Mouse (Mus musculus): ENCODE results near the gene Osbp2. TPM values are rescaled to one million over a fixed set of nuclear protein-coding genes. Genes with fewer than 3 reads are reported as not detected.

The Osbp2 gene
- polyA plus RNA-seq, 1 experiment from 2014 or later = 0.32 TPM

DNA sequence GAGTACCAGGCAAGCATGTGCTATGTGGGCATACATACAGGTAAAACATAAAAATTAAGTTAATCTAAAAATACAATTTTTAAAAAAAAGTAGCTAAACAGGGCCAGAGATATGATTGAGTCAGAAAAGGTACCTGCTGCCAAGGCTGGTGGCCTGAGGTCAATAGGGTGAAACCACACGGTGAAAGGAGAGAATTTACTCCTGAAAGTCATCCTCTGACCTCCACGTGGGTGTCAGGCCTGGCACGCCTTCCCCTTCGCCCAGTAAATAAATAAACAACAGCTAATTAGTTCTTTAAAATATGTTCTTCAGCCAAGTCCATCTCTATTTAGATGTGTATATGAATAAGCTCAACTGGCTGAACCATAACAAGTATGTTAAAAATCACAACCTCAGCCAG is 3.3 kb downstream of the Osbp2 start:
- Histone ChIP-seq H3K4me3 (no peak overlapping the region), H3K27ac (ENCODE audit: poor library complexity, severe bottlenecking) (no peak overlapping the region), H3K4me2 (no peak overlapping the region), H3K36me3 (no peaks in the 10 kb centered on the region), H3K4me1 (replicated peaks) (peaks cover 5% of the 10 kb centered on the region; the same call in 1 of the 2 replicates), H3K9ac (no peak overlapping the region), H3K9me3 (replicated peaks) (no peaks in the 10 kb centered on the region), H3K27me3 (replicated peaks) (peaks cover 29% of the 10 kb centered on the region)
- WGBS = 78% methylated on average over 4 of the region's 4 CpGs
- ATAC-seq (ENCODE audit: insufficient number of reproducible peaks, low FRiP score) = no peak

DNA sequence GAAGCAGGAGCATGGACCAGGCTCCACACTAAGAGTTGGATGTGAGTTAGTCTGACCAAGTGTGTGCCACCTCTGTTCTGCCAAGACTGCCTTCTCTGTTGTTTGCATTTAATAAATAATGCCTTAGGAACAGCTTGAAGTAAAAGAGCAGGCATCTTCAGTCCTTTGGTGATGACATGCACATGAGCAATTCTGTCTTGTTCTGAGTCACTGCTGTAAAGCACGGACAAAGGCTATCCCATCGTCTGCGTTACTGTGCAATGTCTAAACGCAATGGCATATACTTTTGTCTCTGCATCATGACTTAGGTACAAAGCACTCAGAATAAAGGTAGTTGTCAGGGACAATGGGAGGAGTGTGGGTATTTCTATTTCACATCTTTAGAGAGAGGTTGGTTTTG is 3.9 kb downstream of the Osbp2 start:
- ATAC-seq (ENCODE audit: insufficient number of reproducible peaks, low FRiP score) = no peak

DNA sequence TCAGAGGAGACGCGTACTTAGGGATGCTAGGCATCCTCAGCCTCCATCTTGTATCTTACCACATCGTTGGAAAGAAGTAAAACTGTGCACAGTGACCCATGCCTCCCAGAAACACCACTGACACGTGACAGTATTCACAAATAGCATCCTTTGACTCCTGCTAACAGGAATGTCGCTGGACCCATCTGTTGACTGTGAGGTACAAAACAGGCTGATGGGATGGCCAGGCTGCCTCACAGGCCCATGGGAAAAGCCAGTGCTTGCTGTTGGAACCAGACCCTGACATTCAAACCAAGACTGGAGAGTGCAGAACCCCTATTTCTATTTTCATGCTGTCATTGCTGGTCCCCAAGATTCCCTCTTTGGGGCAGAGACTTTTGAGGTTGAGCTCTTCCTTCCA is 5.8 kb downstream of the Osbp2 start:
- no peak for ATAC-seq (ENCODE audit: insufficient number of reproducible peaks, low FRiP score)

More for the DNA sequence above, 3.9 kb downstream of the Osbp2 start:
- H3K27ac ChIP-seq (ENCODE audit: poor library complexity, severe bottlenecking) = no peak overlapping the region
- H3K9ac ChIP-seq = no peak overlapping the region
- 85% methylated on average over 4 of the region's 4 CpGs for WGBS
- H3K4me1 ChIP-seq (replicated peaks) = peaks cover 5% of the 10 kb centered on the region; the same call in 1 of the 2 replicates
- no peaks in the 10 kb centered on the region for H3K9me3 ChIP-seq (replicated peaks)
- no peaks in the 10 kb centered on the region for H3K36me3 ChIP-seq
- H3K4me2 ChIP-seq = no peak overlapping the region
- peaks cover 26% of the 10 kb centered on the region for H3K27me3 ChIP-seq (replicated peaks)
- H3K4me3 ChIP-seq = no peak overlapping the region

DNA sequence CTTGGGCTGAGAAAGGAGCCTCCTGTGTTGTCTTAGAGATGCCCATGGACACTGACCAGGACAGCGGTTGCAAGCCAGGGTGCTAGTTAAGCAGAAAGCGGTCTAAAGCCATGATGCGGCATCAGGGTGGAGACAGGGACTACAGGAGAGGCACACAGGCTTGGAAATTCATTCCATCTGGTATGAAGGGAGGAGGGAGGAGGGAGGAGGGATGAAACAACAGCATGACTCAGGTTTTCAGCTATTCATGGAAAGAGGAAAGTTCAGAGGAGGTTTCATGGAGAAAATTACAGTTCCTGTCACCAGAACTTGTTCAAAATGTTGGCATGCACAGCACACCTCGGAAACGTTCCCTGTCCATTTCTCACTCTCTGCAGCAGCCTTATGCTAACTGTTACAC is 7.9 kb downstream of the Osbp2 start:
- ATAC-seq (ENCODE audit: insufficient number of reproducible peaks, low FRiP score) = no peak
- Histone ChIP-seq H3K27ac (ENCODE audit: poor library complexity, severe bottlenecking) (no peak overlapping the region), H3K36me3 (no peaks in the 10 kb centered on the region), H3K27me3 (replicated peaks) (no peaks in the 10 kb centered on the region; the same call in 1 of the 2 replicates), H3K4me2 (no peak overlapping the region), H3K4me1 (replicated peaks) (no peaks in the 10 kb centered on the region; the same call in 1 of the 2 replicates), H3K9me3 (replicated peaks) (no peaks in the 10 kb centered on the region), H3K4me3 (no peak overlapping the region), H3K9ac (no peak overlapping the region)
- WGBS = 88% methylated on average over 5 of the region's 5 CpGs

More for the DNA sequence above, 5.8 kb downstream of the Osbp2 start:
- Histone ChIP-seq H3K4me2 (no peak overlapping the region), H3K36me3 (no peaks in the 10 kb centered on the region), H3K27ac (ENCODE audit: poor library complexity, severe bottlenecking) (no peak overlapping the region), H3K27me3 (replicated peaks) (peaks cover 13% of the 10 kb centered on the region), H3K9me3 (replicated peaks) (no peaks in the 10 kb centered on the region), H3K9ac (no peak overlapping the region), H3K4me3 (no peak overlapping the region), H3K4me1 (replicated peaks) (no peaks in the 10 kb centered on the region; the same call in 1 of the 2 replicates)
- 70% methylated on average over 5 of the region's 5 CpGs for WGBS

DNA sequence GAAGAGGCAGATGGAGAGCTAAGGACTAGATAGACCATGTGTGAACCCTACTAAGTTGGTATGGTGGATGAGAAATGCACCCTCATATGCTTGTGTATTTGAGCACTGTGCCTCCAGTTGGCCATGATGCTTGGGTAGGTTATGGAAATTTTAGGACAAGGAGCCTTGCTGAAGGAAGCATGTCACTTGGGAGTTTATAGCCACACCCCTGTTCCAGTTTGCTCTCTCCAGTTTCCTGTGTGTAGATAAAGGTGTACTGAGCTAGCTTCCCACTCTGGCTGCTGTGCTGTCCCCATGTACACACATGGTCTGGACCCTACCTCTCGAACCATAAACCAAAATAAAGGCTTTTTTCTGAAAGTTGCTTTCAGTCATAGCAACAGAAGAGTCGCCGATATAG is 9.5 kb downstream of the Osbp2 start:
- H3K4me2 ChIP-seq = no peak overlapping the region
- no peaks in the 10 kb centered on the region; the same call in 1 of the 2 replicates for H3K27me3 ChIP-seq (replicated peaks)
- WGBS = 83% methylated on average over 3 of the region's 3 CpGs
- H3K36me3 ChIP-seq = no peaks in the 10 kb centered on the region
- ATAC-seq (ENCODE audit: insufficient number of reproducible peaks, low FRiP score) = no peak
- no peaks in the 10 kb centered on the region; the same call in 1 of the 2 replicates for H3K9me3 ChIP-seq (replicated peaks)
- H3K9ac ChIP-seq = no peak overlapping the region
- no peaks in the 10 kb centered on the region; the same call in 1 of the 2 replicates for H3K4me1 ChIP-seq (replicated peaks)
- H3K4me3 ChIP-seq = no peak overlapping the region
- no peak overlapping the region for H3K27ac ChIP-seq (ENCODE audit: poor library complexity, severe bottlenecking)

DNA sequence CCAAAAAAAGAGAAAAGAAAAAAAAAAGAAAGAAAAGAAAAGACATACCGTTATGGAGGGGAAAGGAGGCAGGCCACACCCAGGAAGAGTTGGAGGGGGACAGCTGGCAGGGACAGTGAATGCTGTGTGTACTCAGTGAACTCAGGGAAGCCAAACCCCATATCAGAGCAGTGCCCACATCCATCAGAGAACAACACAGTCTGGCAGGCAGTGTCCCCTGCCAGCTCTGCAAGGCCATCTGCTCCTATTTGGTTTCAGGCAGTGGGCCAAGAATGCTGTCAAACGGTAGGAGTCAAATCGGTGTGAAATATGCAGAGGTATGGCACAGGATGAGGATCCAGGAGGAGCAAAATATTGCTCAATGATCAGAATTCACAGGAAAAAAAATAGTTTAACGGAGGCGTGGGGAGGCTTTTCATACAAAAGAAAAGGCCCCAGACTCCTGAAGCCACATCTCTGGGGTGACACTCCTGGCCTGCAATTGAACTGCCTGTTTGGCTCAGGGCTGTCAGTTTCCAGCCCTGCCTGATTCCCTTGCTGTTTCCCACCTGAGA is 10.1 kb downstream of the Osbp2 start:
- Histone ChIP-seq H3K4me2 (no peak overlapping the region), H3K27ac (ENCODE audit: poor library complexity, severe bottlenecking) (no peak overlapping the region), H3K4me1 (replicated peaks) (no peaks in the 10 kb centered on the region; the same call in 1 of the 2 replicates), H3K27me3 (replicated peaks) (no peaks in the 10 kb centered on the region; the same call in 1 of the 2 replicates), H3K4me3 (no peak overlapping the region), H3K36me3 (no peaks in the 10 kb centered on the region), H3K9ac (no peak overlapping the region), H3K9me3 (replicated peaks) (no peaks in the 10 kb centered on the region; the same call in 1 of the 2 replicates)
- WGBS = 61% methylated on average over 5 of the region's 5 CpGs
- no peak for ATAC-seq (ENCODE audit: insufficient number of reproducible peaks, low FRiP score)

DNA sequence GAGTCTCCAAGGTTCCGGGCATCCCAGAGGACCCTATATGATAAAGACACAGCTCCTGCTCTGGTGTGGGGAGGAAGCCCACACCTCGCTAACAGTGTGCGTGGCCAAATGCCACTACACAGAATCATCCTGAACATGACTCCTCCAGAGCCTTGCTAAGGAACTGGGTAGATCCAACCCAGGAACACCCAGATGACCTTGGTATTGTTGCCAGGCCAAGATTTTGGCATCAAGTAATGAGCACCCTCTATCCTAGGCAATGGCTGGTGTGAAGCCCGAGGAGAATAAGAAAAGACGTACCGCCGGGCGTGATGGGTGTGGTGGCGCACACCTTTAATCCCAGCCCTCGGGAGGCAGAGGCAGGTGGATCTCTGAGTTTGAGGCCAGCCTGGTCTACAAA is 10.7 kb downstream of the Osbp2 start:
- no peaks in the 10 kb centered on the region; the same call in 1 of the 2 replicates for H3K9me3 ChIP-seq (replicated peaks)
- no peaks in the 10 kb centered on the region for H3K36me3 ChIP-seq
- H3K27ac ChIP-seq (ENCODE audit: poor library complexity, severe bottlenecking) = no peak overlapping the region
- H3K27me3 ChIP-seq (replicated peaks) = no peaks in the 10 kb centered on the region; the same call in 1 of the 2 replicates
- H3K4me2 ChIP-seq = no peak overlapping the region
- ATAC-seq (ENCODE audit: insufficient number of reproducible peaks, low FRiP score) = no peak
- WGBS = 90% methylated on average over 10 of the region's 10 CpGs
- no peak overlapping the region for H3K9ac ChIP-seq
- no peaks in the 10 kb centered on the region; the same call in 1 of the 2 replicates for H3K4me1 ChIP-seq (replicated peaks)
- H3K4me3 ChIP-seq = no peak overlapping the region

DNA sequence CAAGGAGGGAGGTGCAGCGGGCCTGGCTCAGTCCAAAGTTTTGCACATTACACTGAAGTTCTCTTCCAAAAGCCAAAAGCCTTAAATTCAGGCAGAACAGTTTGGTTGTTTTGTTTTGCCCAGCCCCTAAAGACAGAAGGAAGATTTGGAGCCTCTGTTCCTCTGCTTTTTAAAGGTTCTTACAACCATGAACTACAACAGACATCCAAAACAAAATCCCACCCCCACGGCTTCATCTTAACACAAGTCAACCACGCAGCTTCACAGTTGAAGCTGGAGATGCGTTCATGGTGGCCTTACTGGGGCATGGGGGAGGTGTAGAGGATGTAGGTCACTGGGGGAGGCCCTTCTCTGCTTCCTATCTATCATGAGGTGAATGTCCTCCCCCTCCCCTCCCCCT is 11.8 kb downstream of the Osbp2 start:
- Histone ChIP-seq H3K27ac (ENCODE audit: poor library complexity, severe bottlenecking) (no peak overlapping the region), H3K4me2 (no peak overlapping the region), H3K4me1 (replicated peaks) (no peaks in the 10 kb centered on the region; the same call in 1 of the 2 replicates), H3K27me3 (replicated peaks) (no peaks in the 10 kb centered on the region), H3K9ac (no peak overlapping the region), H3K4me3 (no peak overlapping the region), H3K9me3 (replicated peaks) (no peaks in the 10 kb centered on the region; the same call in 1 of the 2 replicates), H3K36me3 (no peaks in the 10 kb centered on the region)
- 69% methylated on average over 4 of the region's 4 CpGs for WGBS
- ATAC-seq (ENCODE audit: insufficient number of reproducible peaks, low FRiP score) = no peak

DNA sequence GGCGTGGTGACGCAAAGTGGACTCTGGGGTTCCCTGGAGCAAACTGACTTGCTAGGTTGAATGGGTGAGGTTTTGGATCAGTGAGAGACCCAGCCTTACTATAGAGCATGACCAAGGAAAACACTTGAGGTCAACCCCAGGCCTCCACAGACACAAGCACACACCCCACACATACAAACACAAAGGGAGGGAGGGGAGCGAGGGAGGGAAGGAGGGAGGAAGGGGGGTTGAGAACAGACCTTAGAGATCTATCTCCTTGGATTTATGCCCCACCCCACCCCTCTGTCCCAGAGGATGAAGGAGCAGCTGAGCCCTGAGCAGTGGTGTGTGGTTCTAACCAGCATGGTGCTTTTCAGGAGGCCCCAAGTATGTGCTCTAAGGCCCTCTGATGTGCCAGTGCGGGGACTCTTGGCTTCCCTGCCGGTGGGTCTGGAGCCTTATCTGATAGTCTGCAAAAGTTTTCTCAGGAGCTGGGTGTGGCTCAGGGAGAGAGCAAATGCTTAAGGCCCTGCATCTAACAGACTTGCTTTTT is 12.9 kb downstream of the Osbp2 start:
- no peak for ATAC-seq (ENCODE audit: insufficient number of reproducible peaks, low FRiP score)
- Histone ChIP-seq H3K27me3 (replicated peaks) (no peaks in the 10 kb centered on the region), H3K4me3 (no peak overlapping the region), H3K4me1 (replicated peaks) (no peaks in the 10 kb centered on the region; the same call in 1 of the 2 replicates), H3K9me3 (replicated peaks) (no peaks in the 10 kb centered on the region; the same call in 1 of the 2 replicates), H3K4me2 (no peak overlapping the region), H3K27ac (ENCODE audit: poor library complexity, severe bottlenecking) (no peak overlapping the region), H3K9ac (no peak overlapping the region), H3K36me3 (no peaks in the 10 kb centered on the region)
- WGBS = 51% methylated on average over 5 of the region's 5 CpGs

DNA sequence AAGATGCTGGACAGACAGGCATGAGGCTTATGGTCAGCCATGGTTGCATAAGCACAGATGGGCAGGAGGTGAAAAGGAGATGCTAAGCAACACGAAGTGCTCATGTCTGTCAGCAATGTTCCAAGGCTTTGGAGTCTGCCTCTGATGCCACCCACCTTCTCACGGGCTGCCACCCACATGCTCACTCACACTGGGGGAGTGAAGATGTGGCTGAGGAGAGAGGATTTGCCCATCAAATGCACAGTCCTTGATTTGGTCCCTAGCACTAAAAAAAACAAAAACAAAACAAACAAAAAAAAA is 13.4 kb downstream of the Osbp2 start:
- H3K9ac ChIP-seq = no peak overlapping the region
- no peaks in the 10 kb centered on the region; the same call in 1 of the 2 replicates for H3K9me3 ChIP-seq (replicated peaks)
- 70% methylated on average over 2 of the region's 2 CpGs for WGBS
- no peaks in the 10 kb centered on the region; the same call in 1 of the 2 replicates for H3K4me1 ChIP-seq (replicated peaks)
- ATAC-seq (ENCODE audit: insufficient number of reproducible peaks, low FRiP score) = no peak
- no peak overlapping the region for H3K4me3 ChIP-seq
- no peaks in the 10 kb centered on the region for H3K27me3 ChIP-seq (replicated peaks)
- no peaks in the 10 kb centered on the region for H3K36me3 ChIP-seq
- no peak overlapping the region for H3K4me2 ChIP-seq
- H3K27ac ChIP-seq (ENCODE audit: poor library complexity, severe bottlenecking) = no peak overlapping the region

DNA sequence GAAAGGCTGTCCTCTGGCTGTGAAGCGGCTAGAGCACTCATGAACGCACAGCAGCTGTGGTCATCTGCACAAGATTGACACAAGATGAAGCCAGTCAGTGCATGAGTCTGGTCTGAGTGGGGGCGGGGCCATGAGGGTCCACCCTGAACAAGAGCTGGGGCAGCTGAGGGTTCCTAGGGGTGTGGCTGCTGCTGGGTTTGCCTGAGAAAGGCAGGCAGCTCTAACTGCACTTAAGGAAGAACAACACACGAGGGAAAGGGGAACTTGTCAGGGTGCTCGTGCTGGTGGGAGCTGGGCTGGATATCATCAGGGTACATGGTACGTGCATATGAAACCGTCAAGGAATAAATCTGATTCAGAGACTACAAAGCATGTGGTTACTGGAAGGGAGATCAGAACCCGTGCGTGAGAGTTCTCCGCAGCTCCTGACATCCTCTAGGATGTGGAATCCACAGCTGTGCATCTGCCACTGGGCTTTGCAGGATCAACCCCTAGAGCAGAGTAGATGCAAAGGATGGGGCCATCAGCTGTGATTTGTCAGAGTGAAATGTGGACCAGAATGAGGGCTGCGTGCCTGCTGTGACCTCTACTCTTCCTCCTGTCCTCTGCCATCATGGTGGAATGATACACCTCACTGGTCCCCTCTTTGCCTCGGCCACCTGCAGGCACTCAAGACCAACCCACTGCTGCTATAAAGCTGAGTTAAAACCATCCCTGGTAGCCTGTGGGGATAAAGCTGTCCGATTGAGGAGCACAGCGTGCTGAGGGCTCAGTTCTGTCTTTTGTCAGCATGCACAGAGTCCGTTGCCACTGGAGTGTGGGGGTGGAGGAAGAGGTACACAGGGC is 14.0 kb downstream of the Osbp2 start:
- 76% methylated on average over 15 of the region's 15 CpGs for WGBS
- peaks cover 4% of the 10 kb centered on the region for H3K4me1 ChIP-seq (replicated peaks)
- no peak overlapping the region for H3K27ac ChIP-seq (ENCODE audit: poor library complexity, severe bottlenecking)
- no peak overlapping the region for H3K4me3 ChIP-seq
- H3K9me3 ChIP-seq (replicated peaks) = no peaks in the 10 kb centered on the region; the same call in 1 of the 2 replicates
- H3K4me2 ChIP-seq = no peak overlapping the region
- H3K9ac ChIP-seq = no peak overlapping the region
- H3K36me3 ChIP-seq = no peaks in the 10 kb centered on the region
- ATAC-seq (ENCODE audit: insufficient number of reproducible peaks, low FRiP score) = no peak
- no peaks in the 10 kb centered on the region for H3K27me3 ChIP-seq (replicated peaks)
